Mouse (Mus musculus): ENCODE data around the gene Slc38a11.

- TF ChIP-seq ZMIZ1 (IDR thresholded peaks at IDR 0.05; ENCODE audit: low read depth, low read length) (no peak), RAD21 (IDR thresholded peaks at IDR 0.05; ENCODE audit: low read depth, low read length) (no peak), UBTF (IDR thresholded peaks at IDR 0.05; ENCODE audit: borderline replicate concordance, insufficient read depth, low read depth, low read length) (no peak), HCFC1 (IDR thresholded peaks at IDR 0.05; ENCODE audit: low read depth, low read length) (no peak), ELF1 (IDR thresholded peaks at IDR 0.05; ENCODE audit: low read depth, low read length) (no peak), POLR2A (IDR thresholded peaks at IDR 0.05; ENCODE audit: control insufficient read depth in 1 of 2, insufficient read depth in 1 of 2, low read depth in 1 of 2, low read length in 2 of 2, poor library complexity in 1 of 2) (no peak)
Observed at GRCm38 (mm10) chr2:65279029-65279690, 84.7 kb downstream of the Slc38a11 start.

All from MEL (cell line).